Mouse (Mus musculus) megakaryocyte, embryonic 14.5 days (primary cell): Measurements from ENCODE around the gene Gfra4.

Source experiments
- FLI1 ChIP-seq: IDR thresholded peaks from 2 replicates; pipeline ENCODE4 v1.6.1; 2012; ENCODE audit warnings: low read length, inconsistent platforms, mixed read lengths
- GATA1 ChIP-seq: IDR thresholded peaks from 3 replicates; pipeline ENCODE4 v1.6.1; 2012; ENCODE audit warnings: mixed read lengths, low read length, inconsistent platforms, borderline replicate concordance

DNA sequence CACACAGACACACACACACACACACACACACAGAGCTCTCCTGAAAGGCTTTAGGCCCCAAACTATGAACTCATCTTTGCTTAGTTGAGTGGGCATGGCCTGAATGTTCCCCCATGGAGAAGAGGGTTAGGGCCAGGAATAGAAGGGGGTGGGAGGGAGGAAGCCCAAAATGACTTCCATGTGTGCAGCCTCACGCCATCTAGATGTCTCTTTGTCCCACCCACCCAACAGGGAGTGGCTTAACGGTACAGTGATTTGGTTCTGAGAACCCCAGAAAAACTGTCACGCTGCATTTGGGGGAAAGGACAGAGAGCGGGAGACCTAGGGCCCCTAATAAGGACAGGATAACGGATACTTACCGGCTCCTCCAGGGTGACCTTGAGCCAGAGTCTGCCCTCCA lies 17.9 kb upstream of the Gfra4 start:
- no peak for TF ChIP-seq GATA1
- no peak for TF ChIP-seq FLI1
